Mouse (Mus musculus) CH12.LX (cell line): Measurements from ENCODE around the gene Lrrc75a. TPM values are rescaled to one million over a fixed set of nuclear protein-coding genes. Genes with fewer than 3 reads are reported as not detected.

Experiments used
- DNase-seq: peaks from one replicate; pipeline ENCODE4 v3.0.0-alpha.2; 2013; ENCODE audit errors: extremely low read depth
- H3K27ac ChIP-seq: 2 replicates; pipeline ENCODE4 v1.5.1; 2012; ENCODE audit warnings: low read depth, mild to moderate bottlenecking, control low read depth, moderate library complexity; ENCODE audit not compliant: insufficient read depth
- H3K27me3 ChIP-seq: replicated peaks from 2 replicates; pipeline ENCODE3; 2012; ENCODE audit warnings: inconsistent platforms
- H3K36me3 ChIP-seq, 2 experiments: replicated peaks in 1 of 2; 2 replicates each; pipeline versions ENCODE3 to v1.6.1; 2012; ENCODE audit warnings: inconsistent platforms in 1 of 2, low read length in 1 of 2, mild to moderate bottlenecking in 1 of 2, mixed read lengths in 1 of 2, moderate library complexity in 1 of 2; ENCODE audit not compliant: control insufficient read depth in 1 of 2, insufficient read depth in 1 of 2
- H3K4me1 ChIP-seq, 2 experiments: 2 replicates each; pipeline ENCODE4 v1.6.1; 2012; ENCODE audit warnings: inconsistent platforms in 1 of 2, moderate library complexity in 1 of 2; ENCODE audit not compliant: insufficient read depth in 2 of 2, control insufficient read depth in 1 of 2
- H3K4me2 ChIP-seq: 2 replicates; pipeline ENCODE4 v1.6.1; 2012; ENCODE audit warnings: low read depth, mild to moderate bottlenecking, control low read depth; ENCODE audit not compliant: poor library complexity, insufficient read depth, severe bottlenecking
- H3K4me3 ChIP-seq, 3 experiments: fragments of 150-350 bp in 1 of 3; sonication (generic) in 1 of 3; replicated peaks in 1 of 3; 2 replicates each; pipeline versions ENCODE3 to v1.5.1; 2011 to 2012; ENCODE audit warnings: low read depth in 2 of 3, low read length in 2 of 3, mild to moderate bottlenecking in 2 of 3, moderate library complexity in 2 of 3, control low read depth in 1 of 3, improper control_type of control experiment in 1 of 3, inconsistent platforms in 1 of 3, mixed read lengths in 1 of 3; ENCODE audit not compliant: poor library complexity in 1 of 3
- H3K79me2 ChIP-seq: replicated peaks from 2 replicates; pipeline ENCODE4 v1.6.1; 2012; ENCODE audit warnings: mild to moderate bottlenecking, moderate library complexity; ENCODE audit not compliant: control insufficient read depth, poor library complexity, insufficient read depth, severe bottlenecking; ENCODE audit errors: extremely low read depth
- H3K9ac ChIP-seq: 2 replicates; pipeline ENCODE4 v1.6.1; 2012; ENCODE audit warnings: low read depth, mild to moderate bottlenecking, control low read depth, moderate library complexity; ENCODE audit not compliant: insufficient read depth
- H3K9me3 ChIP-seq: replicated peaks from 2 replicates; pipeline ENCODE3; 2012; ENCODE audit warnings: low read length, inconsistent platforms, mixed read lengths
- BHLHE40 ChIP-seq: IDR thresholded peaks from 2 replicates; pipeline ENCODE4 v1.6.1; 2011; ENCODE audit warnings: mild to moderate bottlenecking, low read depth, low read length, improper control_type of control experiment
- CHD1 ChIP-seq: IDR thresholded peaks from 2 replicates; pipeline ENCODE4 v1.6.1; 2012; ENCODE audit warnings: low read depth, low read length, improper control_type of control experiment, inconsistent platforms
- CHD2 ChIP-seq: IDR thresholded peaks from 2 replicates; pipeline ENCODE4 v1.6.1; 2011; ENCODE audit warnings: low read length, improper control_type of control experiment
- E2F4 ChIP-seq: IDR thresholded peaks from 2 replicates; pipeline ENCODE4 v1.6.1; 2011; ENCODE audit warnings: low read depth, low read length, improper control_type of control experiment; ENCODE audit not compliant: insufficient replicate concordance
- ELF1 ChIP-seq: IDR thresholded peaks from 2 replicates; pipeline ENCODE4 v1.6.1; 2014; ENCODE audit warnings: low read depth, mild to moderate bottlenecking, inconsistent platforms, low read length, improper control_type of control experiment
- ETS1 ChIP-seq: conservative IDR thresholded peaks from 2 replicates; pipeline ENCODE4 v1.6.1; 2012; ENCODE audit warnings: low read depth, mild to moderate bottlenecking, inconsistent platforms, low read length, improper control_type of control experiment, moderate library complexity
- GABPA ChIP-seq: IDR thresholded peaks from 2 replicates; pipeline ENCODE4 v1.6.1; 2012; ENCODE audit warnings: low read depth, low read length, improper control_type of control experiment, inconsistent platforms; ENCODE audit not compliant: insufficient replicate concordance
- IRF4 ChIP-seq: IDR thresholded peaks from 2 replicates; pipeline ENCODE4 v1.6.1; 2014; ENCODE audit warnings: low read depth, mild to moderate bottlenecking, inconsistent platforms, low read length, improper control_type of control experiment
- MAZ ChIP-seq: IDR thresholded peaks from 2 replicates; pipeline ENCODE4 v1.6.1; 2012; ENCODE audit warnings: low read depth, mild to moderate bottlenecking, inconsistent platforms, low read length, improper control_type of control experiment, moderate library complexity
- MXI1 ChIP-seq: IDR thresholded peaks from 2 replicates; pipeline ENCODE4 v1.6.1; 2011; ENCODE audit warnings: mild to moderate bottlenecking, low read depth, low read length, improper control_type of control experiment
- NELFE ChIP-seq: IDR thresholded peaks from 2 replicates; pipeline ENCODE4 v1.6.1; 2011; ENCODE audit warnings: low read depth, low read length, improper control_type of control experiment
- NRF1 ChIP-seq: IDR thresholded peaks from 2 replicates; pipeline ENCODE4 v1.6.1; 2014; ENCODE audit warnings: low read depth, mild to moderate bottlenecking, inconsistent platforms, low read length, improper control_type of control experiment, moderate library complexity
- POLR2A ChIP-seq: IDR thresholded peaks from 2 replicates; pipeline ENCODE4 v1.6.1; 2011; ENCODE audit warnings: low read depth, mild to moderate bottlenecking, improper control_type of control experiment, low read length
- POLR2AphosphoS2 ChIP-seq: IDR thresholded peaks from 2 replicates; pipeline ENCODE4 v1.6.1; 2011; ENCODE audit warnings: low read depth, low read length, improper control_type of control experiment
- RAD21 ChIP-seq: IDR thresholded peaks from 2 replicates; pipeline ENCODE4 v1.6.1; 2011; ENCODE audit warnings: low read depth, mild to moderate bottlenecking, low read length, improper control_type of control experiment, moderate library complexity
- RCOR1 ChIP-seq: conservative IDR thresholded peaks from 2 replicates; pipeline ENCODE4 v1.6.1; 2012; ENCODE audit warnings: low read depth, mild to moderate bottlenecking, inconsistent platforms, low read length, improper control_type of control experiment
- SIN3A ChIP-seq: IDR thresholded peaks from 2 replicates; pipeline ENCODE4 v1.6.1; 2012; ENCODE audit warnings: low read length, improper control_type of control experiment, inconsistent platforms
- SMC3 ChIP-seq: IDR thresholded peaks from 2 replicates; pipeline ENCODE4 v1.6.1; 2011; ENCODE audit warnings: low read depth, low read length, improper control_type of control experiment
- TBP ChIP-seq: conservative IDR thresholded peaks from 2 replicates; pipeline ENCODE4 v1.6.1; 2011; ENCODE audit warnings: low read depth, low read length, improper control_type of control experiment
- TCF12 ChIP-seq: IDR thresholded peaks from 2 replicates; pipeline ENCODE4 v1.6.1; 2014; ENCODE audit warnings: low read depth, mild to moderate bottlenecking, inconsistent platforms, low read length, improper control_type of control experiment
- UBTF ChIP-seq: IDR thresholded peaks from 2 replicates; pipeline ENCODE4 v1.6.1; 2012; ENCODE audit warnings: low read depth, mild to moderate bottlenecking, inconsistent platforms, low read length, improper control_type of control experiment, moderate library complexity
- USF1 ChIP-seq: IDR thresholded peaks from 2 replicates; pipeline ENCODE4 v1.6.1; 2014; ENCODE audit warnings: low read depth, mild to moderate bottlenecking, inconsistent platforms, low read length, improper control_type of control experiment
- USF2 ChIP-seq: conservative IDR thresholded peaks from 2 replicates; pipeline ENCODE4 v1.6.1; 2011; ENCODE audit warnings: low read depth, low read length, improper control_type of control experiment
- ZKSCAN1 ChIP-seq: IDR thresholded peaks from 2 replicates; pipeline ENCODE4 v1.6.1; 2012; ENCODE audit warnings: low read depth, inconsistent platforms, low read length, improper control_type of control experiment, borderline replicate concordance
- ZMIZ1 ChIP-seq: IDR thresholded peaks from 2 replicates; pipeline ENCODE4 v1.6.1; 2012; ENCODE audit warnings: low read depth, mild to moderate bottlenecking, inconsistent platforms, low read length, improper control_type of control experiment
- ZNF384 ChIP-seq: IDR thresholded peaks from 2 replicates; pipeline ENCODE4 v1.6.1; 2012; ENCODE audit warnings: low read depth, low read length, improper control_type of control experiment, inconsistent platforms
- dilution Hi-C: fragments of 300-500 bp; cut with MboI; formaldehyde crosslinking; loops from 2 replicates; pipeline ENCODE4 v1.14.3; 2020; ENCODE audit warnings: low sequenced_read_pairs; ENCODE audit not compliant: extremely low pct_unique_long_range_greater_than_20kb, extremely low pct_ligation_motif_present
- in situ Hi-C: fragments of 300-500 bp; cut with MboI; formaldehyde crosslinking; loops from 3 replicates; pipeline ENCODE4 v1.14.3; 2019; ENCODE audit warnings: low sequenced_read_pairs, low pct_ligation_motif_present, low pct_unique_long_range_greater_than_20kb, mixed read lengths
- polyA plus RNA-seq: library from polyadenylated mRNA; unstranded; fragments of >175 nt; gene quantifications from 2 replicates; pipeline ENCODE4 v1.2.1, GENCODE M21; 2012; ENCODE audit warnings: low read depth; ENCODE audit not compliant: insufficient read length
- total RNA-seq, 2 experiments: library from RNA; depleted of rRNA; stranded (reverse); fragments of 300-350 nt in 1 of 2; fragments of >200 nt in 1 of 2; gene quantifications; 2 replicates each; pipeline ENCODE4 v1.2.3; 2012 to 2014

The Lrrc75a gene
- total and polyA plus RNA-seq, 3 experiments, result 1.3 to 12.6 (median 1.8) TPM

- TF ChIP-seq ELF1, result no peak
- TF ChIP-seq SIN3A, result 0 out of 2 replicates have a peak, but pooled peaks have one; percentile 12
- TF ChIP-seq RCOR1, result no peak
- TF ChIP-seq, all 38 proteins: peak for 5
Observed at GRCm38 (mm10) chr11:62604886-62605618, 43.3 kb downstream of the Lrrc75a start (continued).

DNA sequence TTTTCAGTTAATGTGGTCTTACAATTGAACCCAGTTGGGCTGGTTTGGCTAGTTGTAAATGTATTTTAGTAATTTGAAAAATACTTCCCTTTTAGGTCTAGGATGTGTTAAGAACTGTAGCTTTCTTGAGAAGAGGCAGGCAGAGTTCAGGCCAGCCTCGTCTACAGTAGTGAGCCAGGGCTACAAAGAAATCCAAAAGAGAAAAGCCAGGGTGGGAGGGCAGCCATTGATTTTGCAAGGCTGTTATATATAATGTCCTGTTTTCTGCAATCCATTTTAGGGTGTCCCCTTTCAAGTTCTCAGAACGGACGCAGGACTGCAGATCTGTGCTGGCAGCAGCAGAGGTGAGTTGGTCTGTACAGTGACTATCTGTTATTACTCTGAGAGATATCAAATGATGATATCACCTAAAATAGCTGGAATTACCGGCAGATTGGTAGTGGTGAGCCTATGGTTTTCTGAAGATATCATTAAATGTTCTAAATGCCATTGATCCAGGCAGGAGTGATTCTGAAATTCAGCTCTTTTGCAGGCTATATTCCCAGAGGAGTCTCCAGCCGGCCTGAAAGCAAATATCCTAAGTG lies 44.1 kb downstream of the Lrrc75a start:
- H3K4me2 ChIP-seq, result peak overlapping the region; percentile 95
- H3K4me3 ChIP-seq, result peak overlapping the region; percentile 68 to 90 (median 69)
- H3K9me3 ChIP-seq, result no peaks in the 10 kb centered on the region
- TF ChIP-seq MXI1 (no peak), NELFE (no peak), GABPA (no peak), ETS1 (no peak), E2F4 (no peak), ZNF384 (no peak), IRF4 (no peak), USF1 (no peak), CHD2 (no peak), POLR2A (peak; percentile 34), NRF1 (no peak), RAD21 (no peak), TCF12 (no peak), USF2 (no peak), MAZ (0 out of 2 replicates have a peak, but pooled peaks have one; percentile 45), SMC3 (0 out of 2 replicates have a peak, but pooled peaks have one; percentile 8), CHD1 (no peak), BHLHE40 (0 out of 2 replicates have a peak, but pooled peaks have one; percentile 11), ZKSCAN1 (no peak), ZMIZ1 (peak; percentile 68; the same call in 1 of the 2 replicates), SIN3A (no peak; the same call in 1 of the 2 replicates), TBP (0 out of 2 replicates have a peak, but pooled peaks have one; percentile 27), RCOR1 (peak; percentile 77; the same call in 1 of the 2 replicates), POLR2AphosphoS2 (no peak; the same call in 1 of the 2 replicates), UBTF (no peak)
- in situ Hi-C loops (no loop called here), dilution Hi-C loops (no loop called here)
- H3K36me3 ChIP-seq, result peaks cover 61 to 84% of the 10 kb centered on the region in 2 experiments
- peaks cover 16 to 52% of the 10 kb centered on the region in 2 experiments for H3K4me1 ChIP-seq
- DNase-seq, result peak; percentile 24
- H3K79me2 ChIP-seq, result peaks cover 28% of the 10 kb centered on the region
- H3K27me3 ChIP-seq, result no peaks in the 10 kb centered on the region
- H3K27ac ChIP-seq, result peak overlapping the region; percentile 30; the same call in 1 of the 2 replicates
- peak overlapping the region; percentile 99 for H3K9ac ChIP-seq
